Mouse (Mus musculus): ENCODE measurements around the gene Tor1a. TPM values are rescaled to one million over a fixed set of nuclear protein-coding genes. Genes with fewer than 3 reads are reported as not detected.

Tor1a gene
- polyA plus RNA-seq (2015; fragmentation: Nextera tagmentation; extraction: Ambion mirVana): 45.9 and 49.4 TPM in 2 replicates

DNA sequence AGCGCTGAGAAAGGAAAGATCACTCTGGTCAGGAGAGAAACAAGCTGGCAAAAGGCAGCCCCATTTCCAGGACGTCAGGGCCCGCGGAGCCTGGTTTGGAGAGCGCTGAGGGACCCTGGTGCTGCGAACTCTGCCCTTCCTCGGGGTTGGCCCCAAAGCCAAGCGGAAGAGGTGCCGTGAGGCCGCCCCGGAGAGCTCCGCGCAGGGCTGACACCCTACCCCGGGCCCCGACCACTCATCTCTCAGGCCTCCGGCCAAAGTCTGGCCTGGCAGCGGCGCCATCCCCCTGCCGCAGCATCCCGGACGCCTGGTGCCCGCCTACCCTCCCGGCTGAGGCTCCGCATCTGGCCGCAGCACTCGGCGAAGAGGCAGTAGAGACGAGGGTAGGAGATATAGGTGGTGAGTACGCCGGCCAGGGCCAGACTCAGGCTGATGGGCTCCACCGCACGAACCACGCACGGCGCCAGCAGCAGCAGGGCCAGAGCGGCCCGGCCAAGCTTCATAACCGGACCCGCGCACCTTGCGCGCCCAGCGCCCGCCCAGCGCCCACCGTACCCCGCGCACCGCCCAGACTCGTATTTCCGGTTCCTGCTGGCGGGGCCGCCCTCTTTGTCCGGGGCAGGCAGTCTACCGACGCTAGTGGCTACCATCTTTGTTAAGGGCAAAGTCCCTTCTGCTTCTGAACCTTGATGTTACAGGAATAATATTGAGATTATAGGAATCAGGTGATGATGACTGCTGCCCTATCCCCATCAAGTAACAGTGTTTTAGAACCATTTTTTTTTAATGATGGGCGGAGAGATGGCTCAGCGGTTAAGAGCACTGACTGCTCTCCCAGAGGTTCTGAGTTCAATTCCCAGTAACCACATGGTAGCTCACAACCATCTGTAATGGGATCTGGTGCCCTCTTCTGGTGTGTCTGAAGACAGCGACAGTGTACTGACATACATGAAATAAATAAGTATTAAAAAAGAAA lies at the start of gene Tor1a:
TSS of gene Tor1a (minus strand) at position 582 of the 976 bp plus-strand sequence.
- Histone ChIP-seq H3K4me2 (peak within 1 kb of the TSS; percentile 93), H3K27me3 (no peaks in the 10 kb centered on the region), H3K9ac (peak within 1 kb of the TSS; percentile 93), H3K36me3 (peaks cover 22% of the 10 kb centered on the region), H3K4me3 (peak within 1 kb of the TSS; percentile 100), H3K27ac (peak within 1 kb of the TSS; percentile 74), H3K4me1 (replicated peaks) (peaks cover 19% of the 10 kb centered on the region), H3K9me3 (replicated peaks) (no peaks in the 10 kb centered on the region)
- peak; percentile 94 for ATAC-seq (replicated peaks; ENCODE audit: insufficient number of reproducible peaks, insufficient read depth, low FRiP score, low read depth)
- 2% methylated on average over 59 of the region's 59 CpGs for WGBS

DNA sequence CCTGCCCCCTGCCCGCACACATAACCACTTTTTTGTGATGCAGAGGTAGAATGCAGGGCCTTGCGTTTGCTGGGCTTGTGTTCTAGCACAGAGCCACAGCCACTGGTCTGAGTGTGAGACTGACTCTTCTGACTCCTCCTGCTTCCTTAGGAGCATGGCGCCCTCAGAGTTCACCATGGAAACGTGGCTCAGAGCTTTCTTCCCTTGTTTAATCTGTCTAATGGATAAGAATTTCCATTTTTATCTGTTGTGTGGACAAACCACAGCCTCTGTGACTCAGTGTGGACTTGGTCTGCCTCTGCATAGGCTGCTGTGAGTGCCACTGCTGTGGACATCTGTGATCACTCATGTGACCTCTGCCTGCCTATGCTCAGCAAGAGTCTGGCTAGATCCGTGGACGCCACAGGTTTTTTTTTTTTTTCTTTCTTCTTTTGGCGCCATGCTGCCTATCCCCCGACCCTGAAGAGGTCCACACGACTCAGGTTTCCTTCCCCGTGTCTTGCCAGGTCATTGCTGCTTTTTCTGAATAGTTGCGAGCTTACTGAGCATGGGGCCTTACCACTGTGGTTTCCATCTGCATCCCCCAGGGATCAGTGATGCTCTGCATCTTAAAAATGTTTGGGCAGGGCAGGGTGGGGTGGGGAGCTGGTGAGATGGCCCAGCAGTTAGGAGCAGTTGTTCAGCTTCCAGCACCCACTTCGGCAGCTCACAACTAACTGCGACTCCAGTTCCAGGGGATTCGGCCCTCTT lies 45.8 kb upstream of the Tor1a start:
- H3K4me2 ChIP-seq: no peak overlapping the region
- no peaks in the 10 kb centered on the region for H3K27me3 ChIP-seq
- H3K36me3 ChIP-seq: peaks cover 80% of the 10 kb centered on the region
- no peak overlapping the region for H3K4me3 ChIP-seq
- no peak overlapping the region for H3K27ac ChIP-seq
- WGBS: 72% methylated on average over 14 of the region's 14 CpGs
- no peaks in the 10 kb centered on the region for H3K9me3 ChIP-seq (replicated peaks)
- H3K4me1 ChIP-seq (replicated peaks): no peaks in the 10 kb centered on the region
- H3K9ac ChIP-seq: no peak overlapping the region
- no peak for ATAC-seq (replicated peaks; ENCODE audit: insufficient number of reproducible peaks, insufficient read depth, low FRiP score, low read depth)

- H3K27ac ChIP-seq: peak overlapping the region; percentile 96
- no peaks in the 10 kb centered on the region for H3K9me3 ChIP-seq (replicated peaks)
- peaks cover 29% of the 10 kb centered on the region for H3K4me1 ChIP-seq (replicated peaks)
- WGBS: 79% methylated on average over 5 of the region's 5 CpGs
- no peaks in the 10 kb centered on the region for H3K27me3 ChIP-seq
- H3K36me3 ChIP-seq: peaks cover 67% of the 10 kb centered on the region
- no peak overlapping the region for H3K9ac ChIP-seq
- no peak overlapping the region for H3K4me2 ChIP-seq
- no peak overlapping the region for H3K4me3 ChIP-seq
- no peak for ATAC-seq (replicated peaks; ENCODE audit: insufficient number of reproducible peaks, insufficient read depth, low FRiP score, low read depth)
Measured at GRCm38 (mm10) chr2:31007208-31007607, 39.5 kb upstream of the Tor1a start.

DNA sequence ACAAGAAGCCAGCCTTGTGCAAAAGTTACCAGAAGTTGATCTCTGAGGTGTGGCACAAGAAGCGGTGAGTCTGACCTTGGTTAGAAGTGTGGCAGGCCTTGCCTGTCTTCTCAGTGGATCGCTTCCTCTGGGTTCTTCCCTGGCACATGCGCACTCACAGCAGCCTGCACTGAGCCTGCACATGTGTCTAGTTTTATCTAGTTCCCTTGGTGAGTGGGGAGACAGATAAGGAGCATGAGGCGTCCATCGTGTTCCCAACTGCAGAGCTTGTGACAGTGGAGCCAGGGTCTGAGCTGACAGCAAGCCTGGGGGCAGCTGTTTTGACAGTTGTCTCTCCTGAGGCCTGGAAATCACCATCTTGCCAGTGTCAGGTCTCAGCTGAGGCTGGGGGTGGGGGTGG lies 38.7 kb upstream of the Tor1a start:
- Histone ChIP-seq H3K4me3 (peak overlapping the region; percentile 13; the same call in 1 of the 2 replicates), H3K27ac (peak overlapping the region; percentile 96), H3K9ac (peak overlapping the region; percentile 46; the same call in 1 of the 2 replicates), H3K4me1 (replicated peaks) (peaks cover 29% of the 10 kb centered on the region), H3K9me3 (replicated peaks) (no peaks in the 10 kb centered on the region), H3K27me3 (no peaks in the 10 kb centered on the region), H3K4me2 (peak overlapping the region; percentile 47), H3K36me3 (peaks cover 70% of the 10 kb centered on the region)
- WGBS: 13% methylated on average over 5 of the region's 5 CpGs
- ATAC-seq (replicated peaks; ENCODE audit: insufficient number of reproducible peaks, insufficient read depth, low FRiP score, low read depth): peak; percentile 84

DNA sequence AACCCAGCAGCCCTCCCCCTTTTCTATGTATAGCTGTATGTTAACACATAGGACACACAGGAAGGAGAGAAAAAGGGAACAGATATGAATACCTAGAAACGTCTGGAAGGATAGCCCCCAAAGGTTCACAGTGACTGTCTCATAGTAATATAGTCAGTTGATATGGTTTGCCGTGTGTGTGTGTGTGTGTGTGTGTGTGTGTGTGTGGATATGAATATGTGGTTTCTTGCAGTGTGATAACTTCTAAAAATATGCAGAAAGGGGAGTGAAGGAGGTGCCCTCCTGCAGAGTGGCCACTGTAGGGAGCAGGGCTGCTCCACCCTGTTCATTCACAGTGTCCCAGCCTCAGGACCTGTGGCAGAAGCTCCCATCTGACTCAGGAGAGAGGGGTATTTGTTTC lies 37.7 kb upstream of the Tor1a start:
- Histone ChIP-seq H3K9me3 (replicated peaks) (no peaks in the 10 kb centered on the region), H3K9ac (no peak overlapping the region), H3K4me1 (replicated peaks) (peaks cover 29% of the 10 kb centered on the region), H3K36me3 (peaks cover 62% of the 10 kb centered on the region), H3K4me2 (peak overlapping the region; percentile 47), H3K4me3 (no peak overlapping the region), H3K27ac (peak overlapping the region; percentile 96), H3K27me3 (no peaks in the 10 kb centered on the region)
- 55% methylated on average over 2 of the region's 2 CpGs for WGBS
- no peak for ATAC-seq (replicated peaks; ENCODE audit: insufficient number of reproducible peaks, insufficient read depth, low FRiP score, low read depth)

- WGBS: 89% methylated on average over 10 of the region's 10 CpGs
- Histone ChIP-seq H3K36me3 (peaks cover 45% of the 10 kb centered on the region), H3K9ac (no peak overlapping the region), H3K27me3 (no peaks in the 10 kb centered on the region), H3K4me3 (no peak overlapping the region), H3K9me3 (replicated peaks) (no peaks in the 10 kb centered on the region), H3K4me1 (replicated peaks) (peaks cover 36% of the 10 kb centered on the region), H3K4me2 (no peak overlapping the region), H3K27ac (no peak overlapping the region)
- no peak for ATAC-seq (replicated peaks; ENCODE audit: insufficient number of reproducible peaks, insufficient read depth, low FRiP score, low read depth)
Measured at GRCm38 (mm10) chr2:31002857-31003256, 35.1 kb upstream of the Tor1a start.

DNA sequence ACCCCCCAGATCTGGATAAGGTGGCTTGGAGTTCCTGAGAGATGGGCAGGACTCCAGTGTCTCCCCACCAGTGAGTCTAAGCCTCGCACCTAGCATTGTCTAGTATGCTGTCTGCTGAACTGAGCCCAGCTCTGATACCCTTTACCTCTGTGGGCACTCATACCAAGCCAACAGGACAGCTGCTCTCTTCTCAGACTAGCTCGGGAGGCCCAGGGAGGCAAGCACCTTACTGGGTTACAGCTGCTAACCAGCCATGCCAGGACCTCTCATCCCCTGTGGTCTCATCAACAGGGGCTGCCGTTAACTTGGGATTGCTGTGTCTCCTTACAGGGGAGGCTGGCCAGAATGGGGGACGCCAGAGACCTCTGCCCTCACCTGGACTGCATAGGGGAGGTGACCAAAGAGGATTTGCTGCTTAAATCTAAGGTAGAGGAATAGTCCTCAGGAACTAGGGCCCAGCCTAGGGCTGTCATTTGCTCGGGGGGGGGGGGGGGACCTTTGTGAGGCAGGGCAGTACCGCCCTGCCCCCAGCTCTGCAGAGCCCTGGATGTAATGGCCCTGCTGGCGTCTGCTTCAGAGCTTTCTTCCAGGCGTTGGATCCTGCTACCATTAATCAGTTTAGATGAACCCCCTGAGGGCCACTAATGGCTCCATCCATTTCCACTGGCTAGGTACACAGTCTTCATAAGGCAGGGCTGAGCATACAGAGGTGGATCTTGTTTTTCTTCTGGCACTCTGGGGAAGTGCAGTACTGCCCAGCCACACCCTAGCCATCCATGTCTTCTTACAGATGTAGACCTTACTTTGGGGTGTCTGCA lies 30.9 kb upstream of the Tor1a start:
- Histone ChIP-seq H3K27ac (no peak overlapping the region), H3K4me1 (replicated peaks) (peaks cover 17% of the 10 kb centered on the region), H3K4me2 (peak overlapping the region; percentile 11; the same call in 1 of the 2 replicates), H3K9ac (no peak overlapping the region), H3K36me3 (peaks cover 26% of the 10 kb centered on the region), H3K27me3 (no peaks in the 10 kb centered on the region), H3K9me3 (replicated peaks) (no peaks in the 10 kb centered on the region), H3K4me3 (no peak overlapping the region)
- WGBS: 72% methylated on average over 8 of the region's 8 CpGs
- no peak for ATAC-seq (replicated peaks; ENCODE audit: insufficient number of reproducible peaks, insufficient read depth, low FRiP score, low read depth)

DNA sequence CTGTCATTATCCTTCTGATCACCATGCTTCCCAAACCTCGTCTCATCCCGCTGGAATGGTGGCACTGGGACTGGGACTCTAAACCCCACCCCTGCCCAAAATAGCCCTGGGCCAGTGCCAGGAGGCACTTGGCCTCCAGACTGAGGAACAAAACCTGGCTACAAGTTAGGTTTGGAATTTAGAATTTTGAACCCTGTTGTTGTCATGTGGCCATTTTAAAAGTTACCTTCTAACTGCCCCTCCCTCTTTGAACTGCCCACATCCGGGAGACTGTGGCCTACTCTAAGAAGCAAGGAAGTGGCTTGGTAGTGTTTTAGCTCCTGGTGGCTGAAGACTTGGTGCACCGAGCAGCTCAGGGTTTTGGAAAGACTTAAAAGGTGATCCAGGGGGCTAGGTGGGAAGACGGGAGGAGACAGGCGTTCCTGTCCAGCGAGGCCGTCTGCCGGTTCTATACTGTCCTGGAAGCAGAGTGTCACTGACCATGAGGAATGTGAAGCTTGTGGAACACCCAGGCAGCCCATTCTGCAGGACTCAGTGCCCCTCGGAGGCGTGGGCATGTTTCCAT lies 27.8 kb upstream of the Tor1a start:
- 42% methylated on average over 11 of the region's 11 CpGs for WGBS
- Histone ChIP-seq H3K36me3 (peaks cover 7% of the 10 kb centered on the region; the same call in 1 of the 2 replicates), H3K27ac (peak overlapping the region; percentile 92), H3K9me3 (replicated peaks) (no peaks in the 10 kb centered on the region), H3K27me3 (no peaks in the 10 kb centered on the region), H3K4me3 (peak overlapping the region; percentile 44), H3K4me2 (peak overlapping the region; percentile 67), H3K4me1 (replicated peaks) (peaks cover 17% of the 10 kb centered on the region), H3K9ac (peak overlapping the region; percentile 47)
- ATAC-seq (replicated peaks; ENCODE audit: insufficient number of reproducible peaks, insufficient read depth, low FRiP score, low read depth): peak; percentile 65

- H3K4me1 ChIP-seq (replicated peaks): peaks cover 17% of the 10 kb centered on the region
- H3K27ac ChIP-seq: peak overlapping the region; percentile 92
- ATAC-seq (replicated peaks; ENCODE audit: insufficient number of reproducible peaks, insufficient read depth, low FRiP score, low read depth): no peak
- H3K4me3 ChIP-seq: no peak overlapping the region
- 89% methylated on average over 4 of the region's 4 CpGs for WGBS
- H3K27me3 ChIP-seq: no peaks in the 10 kb centered on the region
- 0 out of 2 replicates have a peak overlapping the region, but pooled peaks have one; percentile 67 for H3K4me2 ChIP-seq
- no peaks in the 10 kb centered on the region for H3K9me3 ChIP-seq (replicated peaks)
- H3K9ac ChIP-seq: no peak overlapping the region
- peaks cover 1% of the 10 kb centered on the region; the same call in 1 of the 2 replicates for H3K36me3 ChIP-seq
Measured at GRCm38 (mm10) chr2:30994853-30995252, 27.1 kb upstream of the Tor1a start.

- H3K9ac ChIP-seq: no peak overlapping the region
- no peak for ATAC-seq (replicated peaks; ENCODE audit: insufficient number of reproducible peaks, insufficient read depth, low FRiP score, low read depth)
- H3K4me2 ChIP-seq: no peak overlapping the region
- H3K27me3 ChIP-seq: no peaks in the 10 kb centered on the region
- WGBS: 63% methylated on average over 9 of the region's 9 CpGs
- H3K27ac ChIP-seq: no peak overlapping the region
- H3K36me3 ChIP-seq: no peaks in the 10 kb centered on the region
- H3K4me3 ChIP-seq: no peak overlapping the region
- H3K9me3 ChIP-seq (replicated peaks): no peaks in the 10 kb centered on the region
- peaks cover 18% of the 10 kb centered on the region for H3K4me1 ChIP-seq (replicated peaks)
Measured at GRCm38 (mm10) chr2:30990221-30990620, 22.5 kb upstream of the Tor1a start.
